Mouse (Mus musculus): ENCODE data around the gene Myo19. TPM values are rescaled to one million over a fixed set of nuclear protein-coding genes. Genes with fewer than 3 reads are reported as not detected.

The Myo19 gene
- 6.8 and 7.7 TPM in 2 replicates for polyA plus RNA-seq (2015; fragmentation: Nextera tagmentation; extraction: Ambion mirVana)

DNA sequence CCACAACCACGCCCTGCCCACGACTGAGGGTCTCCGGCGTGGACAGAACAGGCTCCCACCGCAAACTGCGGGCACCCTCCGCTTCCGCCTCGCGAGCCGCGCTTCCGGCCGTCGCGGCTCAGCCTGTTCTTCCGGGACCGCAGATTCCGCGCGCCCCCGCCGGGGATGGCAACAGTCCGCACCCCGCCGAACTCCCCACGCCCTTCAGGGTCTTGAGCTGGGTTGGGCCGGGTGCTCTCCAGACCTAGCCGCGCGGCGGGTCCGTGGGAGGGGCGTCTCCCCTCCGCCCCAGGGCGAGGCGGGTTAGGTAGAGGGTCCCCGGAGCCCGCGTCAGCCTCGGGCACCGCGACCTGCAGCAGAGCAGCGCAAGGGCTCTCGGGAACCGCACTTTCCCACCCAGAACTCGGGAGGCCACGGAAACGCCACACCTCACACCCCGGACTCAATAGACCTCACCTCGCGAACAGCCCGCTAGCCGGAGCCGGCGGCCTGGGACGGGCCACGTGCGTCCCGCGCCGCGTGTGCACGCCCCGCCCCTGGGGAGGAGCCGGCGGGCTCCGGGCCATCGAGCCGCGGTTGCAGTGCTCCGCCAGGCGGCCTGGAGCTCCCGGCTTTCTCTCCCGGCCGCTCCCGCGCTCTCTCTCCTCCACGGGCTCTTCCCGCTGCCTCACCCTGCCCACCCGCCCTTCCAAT, at the start of gene Myo19, which contains the start of gene Pigw:
Gene Myo19, plus strand, starts transcription at position 377 of the 693 bp plus-strand sequence.
Gene Pigw, minus strand, starts transcription at position 514 of the 693 bp plus-strand sequence.
- Histone ChIP-seq H3K4me2 (peak within 1 kb of the TSS; percentile 94), H3K27me3 (no peaks in the 10 kb centered on the region), H3K4me3 (peak within 1 kb of the TSS; percentile 82), H3K36me3 (peaks cover 4% of the 10 kb centered on the region), H3K9me3 (no peaks in the 10 kb centered on the region), H3K27ac (replicated peaks) (peak within 1 kb of the TSS; percentile 91), H3K4me1 (replicated peaks) (peaks cover 19% of the 10 kb centered on the region), H3K9ac (peak within 1 kb of the TSS; percentile 88)
- WGBS, result under 1% methylated on average over 78 of the region's 81 CpGs
- ATAC-seq (ENCODE audit: low FRiP score, low read depth), result peak; percentile 95

DNA sequence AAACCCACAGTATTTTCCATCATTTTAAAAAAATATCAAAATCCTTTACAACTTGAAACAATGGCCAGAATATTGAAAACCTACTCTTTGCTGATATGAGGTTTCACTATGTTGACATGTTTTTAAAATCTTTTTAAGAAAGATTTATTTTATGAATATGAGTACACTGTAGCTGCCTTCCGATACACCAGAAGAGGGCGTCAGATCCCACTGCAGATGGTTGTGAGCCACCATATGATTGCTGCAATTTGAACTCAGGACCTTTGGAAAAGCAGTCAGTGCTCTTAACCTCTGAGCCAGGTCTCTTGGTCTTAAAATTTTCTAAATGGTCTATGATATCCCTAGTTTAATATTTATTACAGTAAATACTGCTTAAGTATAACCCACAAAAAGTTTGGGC, 40.6 kb upstream of the Myo19 start:
- Histone ChIP-seq H3K27ac (replicated peaks) (no peak overlapping the region), H3K4me2 (no peak overlapping the region), H3K9ac (no peak overlapping the region), H3K4me3 (no peak overlapping the region), H3K27me3 (no peaks in the 10 kb centered on the region), H3K36me3 (peaks cover 62% of the 10 kb centered on the region), H3K9me3 (no peaks in the 10 kb centered on the region), H3K4me1 (replicated peaks) (no peaks in the 10 kb centered on the region)
- no peak for ATAC-seq (ENCODE audit: low FRiP score, low read depth)
- WGBS, result 99% methylated on average over 2 of the region's 2 CpGs

DNA sequence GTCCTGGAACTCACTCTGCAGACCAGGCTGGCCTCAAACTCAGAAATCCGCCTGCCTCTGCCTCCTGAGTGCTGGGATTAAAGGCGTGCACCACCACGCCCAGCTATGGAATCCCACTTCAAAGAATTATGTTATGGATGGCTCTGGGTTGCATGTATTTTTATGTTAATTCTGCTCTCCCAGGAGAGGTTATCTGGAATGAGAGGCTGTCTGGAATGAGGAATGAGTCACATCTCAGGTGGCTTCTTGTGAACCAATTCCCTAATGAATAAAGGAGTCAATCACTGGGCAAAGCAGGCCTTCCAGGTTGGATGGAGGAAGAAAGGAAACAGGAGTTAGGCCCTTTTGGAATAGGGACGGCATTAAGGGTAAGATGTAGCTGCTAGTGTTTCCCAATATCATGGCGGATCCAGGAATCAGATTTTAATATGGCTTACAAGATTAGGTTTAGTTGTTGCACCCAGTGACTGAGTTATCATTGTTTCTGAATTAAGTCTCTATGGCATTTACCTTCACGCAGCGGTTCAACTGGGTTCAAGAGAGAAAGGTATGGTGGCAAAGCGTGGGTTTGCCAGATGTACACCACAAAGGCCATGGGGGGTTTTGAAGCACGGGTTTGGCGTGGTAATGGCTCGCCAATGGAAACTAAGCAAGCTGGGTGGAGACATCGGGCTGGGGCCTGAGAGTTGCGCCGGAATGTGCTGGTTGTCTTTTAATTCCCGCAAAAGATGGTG, 33.0 kb upstream of the Myo19 start:
- Histone ChIP-seq H3K9me3 (no peaks in the 10 kb centered on the region), H3K4me2 (no peak overlapping the region), H3K4me3 (no peak overlapping the region), H3K27me3 (no peaks in the 10 kb centered on the region), H3K27ac (replicated peaks) (no peak overlapping the region), H3K36me3 (peaks cover 52% of the 10 kb centered on the region), H3K4me1 (replicated peaks) (no peaks in the 10 kb centered on the region), H3K9ac (no peak overlapping the region)
- WGBS, result 96% methylated on average over 15 of the region's 15 CpGs
- ATAC-seq (ENCODE audit: low FRiP score, low read depth), result no peak

DNA sequence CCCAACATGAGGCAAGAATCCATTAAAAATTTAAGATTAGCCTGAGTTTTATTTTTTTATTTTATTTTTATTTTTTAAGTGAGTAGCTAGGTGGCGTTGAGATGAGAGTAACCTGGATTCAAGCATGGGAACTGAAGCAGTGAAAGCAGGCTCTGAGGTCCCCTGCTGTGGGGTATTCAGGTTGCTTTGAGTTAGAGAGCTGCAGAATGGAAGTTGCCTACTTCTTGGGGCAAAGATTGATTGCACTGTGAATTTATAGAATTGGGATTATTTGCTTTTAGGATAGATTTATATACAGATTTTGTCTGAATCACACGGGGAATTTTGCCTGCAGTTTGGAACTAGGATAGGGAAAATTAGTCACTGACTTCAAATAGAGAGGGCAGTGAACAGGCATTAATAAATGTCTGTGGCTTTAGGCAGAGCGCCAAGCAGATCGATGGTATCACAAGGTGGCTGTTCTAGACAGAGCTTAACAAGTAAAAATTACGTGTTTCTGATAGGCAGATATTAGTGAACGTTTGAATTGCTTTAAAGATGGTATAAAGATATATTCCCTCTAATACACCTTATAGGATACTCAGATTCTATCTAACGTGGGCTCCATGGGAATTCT, 32.4 kb upstream of the Myo19 start:
- Histone ChIP-seq H3K4me2 (no peak overlapping the region), H3K9ac (no peak overlapping the region), H3K9me3 (no peaks in the 10 kb centered on the region), H3K4me1 (replicated peaks) (no peaks in the 10 kb centered on the region), H3K27ac (replicated peaks) (no peak overlapping the region), H3K4me3 (no peak overlapping the region), H3K36me3 (peaks cover 57% of the 10 kb centered on the region), H3K27me3 (no peaks in the 10 kb centered on the region)
- WGBS, result 79% methylated on average over 7 of the region's 7 CpGs
- ATAC-seq (ENCODE audit: low FRiP score, low read depth), result no peak

DNA sequence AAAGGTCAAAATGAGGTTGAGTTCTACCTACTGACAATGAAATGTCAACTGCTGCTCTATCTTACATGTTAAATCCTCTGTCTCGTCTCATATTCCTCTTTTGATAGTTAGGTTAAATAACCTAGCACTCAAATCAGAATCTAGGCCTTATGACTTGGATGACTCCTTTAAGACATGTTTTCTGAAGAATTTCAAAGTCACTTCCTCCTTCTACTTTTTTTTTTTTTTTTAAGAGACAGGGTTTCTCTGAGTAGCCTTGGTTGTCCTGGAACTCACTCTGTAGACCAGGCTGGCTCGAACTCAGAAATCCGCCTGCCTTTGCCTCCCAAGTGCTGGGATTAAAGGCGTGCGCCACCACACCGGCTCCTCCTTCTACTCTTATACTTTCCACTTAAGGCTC, 24.7 kb upstream of the Myo19 start:
- H3K9ac ChIP-seq, result no peak overlapping the region
- peaks cover 63% of the 10 kb centered on the region for H3K36me3 ChIP-seq
- H3K4me3 ChIP-seq, result no peak overlapping the region
- no peak overlapping the region for H3K4me2 ChIP-seq
- WGBS, result 95% methylated on average over 6 of the region's 6 CpGs
- H3K27ac ChIP-seq (replicated peaks), result no peak overlapping the region
- H3K4me1 ChIP-seq (replicated peaks), result no peaks in the 10 kb centered on the region
- no peaks in the 10 kb centered on the region for H3K27me3 ChIP-seq
- no peak for ATAC-seq (ENCODE audit: low FRiP score, low read depth)
- no peaks in the 10 kb centered on the region for H3K9me3 ChIP-seq

DNA sequence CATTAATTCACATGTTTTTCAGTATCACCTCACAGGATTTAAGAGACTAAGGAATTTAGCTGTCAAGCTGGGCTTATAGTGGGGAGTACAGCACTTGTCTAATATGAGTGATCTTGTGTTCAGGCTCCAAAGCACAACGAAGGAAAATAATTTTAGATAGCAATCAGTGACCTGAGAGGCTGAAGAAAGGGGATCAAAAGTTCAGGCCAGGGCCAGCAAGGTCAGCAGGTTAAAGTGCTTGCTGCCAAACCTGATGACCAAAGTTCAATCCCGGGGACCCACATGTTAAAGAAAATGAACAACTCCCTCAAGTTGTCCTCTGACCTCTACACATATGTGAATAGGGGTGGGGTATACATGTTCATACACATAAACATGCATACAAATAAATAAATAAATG, 14.7 kb upstream of the Myo19 start:
- no peak overlapping the region for H3K4me2 ChIP-seq
- no peaks in the 10 kb centered on the region for H3K27me3 ChIP-seq
- H3K4me3 ChIP-seq, result no peak overlapping the region
- H3K9me3 ChIP-seq, result no peaks in the 10 kb centered on the region
- ATAC-seq (ENCODE audit: low FRiP score, low read depth), result no peak
- peaks cover 5% of the 10 kb centered on the region for H3K36me3 ChIP-seq
- peaks cover 28% of the 10 kb centered on the region for H3K4me1 ChIP-seq (replicated peaks)
- 83% methylated on average over 2 of the region's 2 CpGs for WGBS
- no peak overlapping the region for H3K9ac ChIP-seq
- no peak overlapping the region for H3K27ac ChIP-seq (replicated peaks)

DNA sequence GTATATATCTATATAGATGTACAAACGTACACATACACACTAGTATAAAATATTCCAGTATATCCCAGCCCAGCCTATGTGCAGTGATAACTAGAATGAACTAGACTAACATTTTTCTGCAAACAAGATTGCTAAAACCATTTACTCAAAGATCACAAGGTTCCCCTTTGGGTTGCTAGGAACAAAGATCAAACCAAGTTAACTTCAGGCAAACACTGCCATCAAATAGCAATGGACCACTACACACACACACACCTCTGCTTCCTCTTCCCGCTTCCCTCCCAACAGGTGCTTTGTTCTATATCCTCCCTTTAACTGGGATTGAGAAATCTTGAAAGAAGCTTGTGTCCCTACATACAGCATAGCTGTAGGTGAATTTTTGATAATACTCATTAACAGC, 12.4 kb upstream of the Myo19 start:
- Histone ChIP-seq H3K36me3 (no peaks in the 10 kb centered on the region), H3K27me3 (no peaks in the 10 kb centered on the region), H3K4me3 (no peak overlapping the region), H3K9ac (no peak overlapping the region), H3K27ac (replicated peaks) (no peak overlapping the region), H3K4me1 (replicated peaks) (peaks cover 34% of the 10 kb centered on the region), H3K4me2 (peak overlapping the region; percentile 28; the same call in 1 of the 2 replicates), H3K9me3 (no peaks in the 10 kb centered on the region)
- WGBS, result 93% methylated on average over 2 of the region's 2 CpGs
- no peak for ATAC-seq (ENCODE audit: low FRiP score, low read depth)

DNA sequence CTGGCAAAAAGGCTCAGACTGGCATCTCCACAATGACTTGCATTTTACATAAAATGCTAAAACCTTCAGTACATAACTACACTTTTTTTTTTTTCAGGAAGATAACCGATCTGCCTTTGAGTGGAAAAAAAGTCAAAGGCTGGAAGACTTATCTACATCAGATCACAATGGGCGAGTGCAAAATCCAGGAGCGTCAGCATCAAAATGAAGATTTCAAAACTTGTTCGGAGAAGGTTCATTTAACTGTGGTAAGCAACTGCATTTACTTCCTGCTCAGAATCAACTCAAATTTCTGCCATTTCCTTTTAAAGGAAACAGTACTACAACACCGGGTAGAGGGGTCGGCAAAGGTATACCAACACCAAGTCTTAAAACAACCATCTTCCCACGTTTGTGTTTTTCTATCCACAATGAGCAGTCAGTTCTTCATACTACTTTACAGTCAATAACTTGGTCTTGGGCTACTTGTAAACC, 11.1 kb upstream of the Myo19 start:
- Histone ChIP-seq H3K4me3 (peak overlapping the region; percentile 88), H3K36me3 (no peaks in the 10 kb centered on the region), H3K27me3 (no peaks in the 10 kb centered on the region), H3K4me2 (peak overlapping the region; percentile 83), H3K4me1 (replicated peaks) (peaks cover 34% of the 10 kb centered on the region), H3K27ac (replicated peaks) (peak overlapping the region; percentile 100), H3K9me3 (no peaks in the 10 kb centered on the region), H3K9ac (peak overlapping the region; percentile 85)
- WGBS, result 16% methylated on average over 7 of the region's 7 CpGs
- no peak for ATAC-seq (ENCODE audit: low FRiP score, low read depth)

DNA sequence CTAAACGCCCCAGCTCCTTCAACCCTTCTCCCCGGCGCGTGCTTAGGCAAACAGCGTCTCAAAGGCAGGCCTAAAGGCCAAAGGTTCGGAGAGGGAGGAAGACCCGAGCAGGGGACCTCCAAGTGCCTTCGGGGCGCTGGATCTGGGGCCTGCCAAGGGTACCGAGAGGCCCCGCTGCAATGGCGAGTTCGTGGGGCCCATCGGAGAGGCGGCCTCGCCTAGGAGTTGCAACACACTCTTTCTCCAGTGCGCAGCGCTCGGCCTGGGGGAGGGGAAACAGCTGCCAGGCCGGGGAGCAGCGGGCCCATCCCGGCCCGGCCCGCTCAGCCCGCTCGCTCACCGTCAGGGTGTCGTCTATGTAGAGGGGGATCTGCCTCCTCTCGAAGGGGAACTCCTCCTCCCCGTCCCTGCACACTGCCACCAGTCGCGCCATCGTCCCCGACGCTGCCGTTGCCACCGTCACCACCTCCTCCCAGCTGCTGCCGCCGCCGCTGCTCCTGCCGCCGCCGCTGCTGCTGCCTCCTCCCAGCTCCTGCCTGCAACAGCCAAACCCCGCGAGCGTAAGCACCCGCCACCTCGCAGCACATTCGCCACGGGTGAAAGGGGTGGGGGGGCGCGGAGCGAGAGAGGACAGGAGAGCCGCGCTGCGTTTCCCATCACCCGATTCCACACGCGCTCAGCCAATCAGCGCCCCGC, 10.3 kb upstream of the Myo19 start:
- ATAC-seq (ENCODE audit: low FRiP score, low read depth), result peak; percentile 84
- Histone ChIP-seq H3K9ac (peak overlapping the region; percentile 85), H3K9me3 (no peaks in the 10 kb centered on the region), H3K27ac (replicated peaks) (peak overlapping the region; percentile 100), H3K4me2 (peak overlapping the region; percentile 83), H3K4me3 (peak overlapping the region; percentile 88), H3K36me3 (no peaks in the 10 kb centered on the region), H3K27me3 (no peaks in the 10 kb centered on the region), H3K4me1 (replicated peaks) (peaks cover 34% of the 10 kb centered on the region)
- 0% methylated on average over 59 of the region's 61 CpGs for whole genome bisulfite sequencing

DNA sequence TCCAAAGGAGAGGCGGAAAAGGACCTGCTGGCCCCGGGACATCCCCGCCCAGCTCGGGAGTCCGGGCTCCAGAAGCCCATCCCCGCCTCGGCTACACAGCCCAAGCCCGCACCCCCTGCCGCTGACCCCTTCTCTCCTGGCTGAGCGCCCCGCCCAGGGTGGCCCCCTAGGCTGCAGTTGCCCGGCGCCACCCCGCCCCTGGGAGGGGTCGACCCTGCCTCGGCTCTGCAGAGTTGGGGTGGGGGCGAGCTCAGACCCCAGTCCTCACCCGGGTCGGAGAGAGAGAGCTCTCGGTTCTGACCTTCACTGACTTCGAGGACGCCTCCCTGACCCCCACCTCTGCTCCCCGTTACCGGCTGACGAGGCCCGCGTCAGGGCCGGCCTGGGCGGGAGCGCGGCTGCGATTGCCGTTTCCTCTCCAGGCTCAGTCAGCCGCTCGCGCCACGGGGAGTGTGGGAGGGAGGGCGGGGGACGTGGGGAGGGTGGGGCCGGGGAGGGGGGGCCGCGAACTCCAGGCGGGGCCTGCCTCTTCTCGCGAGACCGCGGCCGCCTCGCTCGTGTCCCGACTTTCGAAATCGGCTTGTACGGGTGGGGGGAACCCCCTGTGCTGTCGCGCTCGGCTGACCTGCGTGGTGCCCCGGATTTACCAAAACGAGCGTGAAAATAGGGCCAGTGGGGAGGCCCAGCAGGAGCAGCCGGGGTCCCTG, 9.5 kb upstream of the Myo19 start, which contains the start of gene Ggnbp2:
Gene Ggnbp2, minus strand, starts transcription at position 481 of the 707 bp plus-strand sequence.
- WGBS, result under 1% methylated on average over 47 of the region's 62 CpGs
- Histone ChIP-seq H3K9me3 (no peaks in the 10 kb centered on the region), H3K27me3 (no peaks in the 10 kb centered on the region), H3K27ac (replicated peaks) (peak within 1 kb of the TSS; percentile 100), H3K4me3 (peak within 1 kb of the TSS; percentile 88), H3K4me1 (replicated peaks) (peaks cover 31% of the 10 kb centered on the region), H3K9ac (peak within 1 kb of the TSS; percentile 95), H3K4me2 (peak within 1 kb of the TSS; percentile 83), H3K36me3 (no peaks in the 10 kb centered on the region)
- peak; percentile 90 for ATAC-seq (ENCODE audit: low FRiP score, low read depth)

DNA sequence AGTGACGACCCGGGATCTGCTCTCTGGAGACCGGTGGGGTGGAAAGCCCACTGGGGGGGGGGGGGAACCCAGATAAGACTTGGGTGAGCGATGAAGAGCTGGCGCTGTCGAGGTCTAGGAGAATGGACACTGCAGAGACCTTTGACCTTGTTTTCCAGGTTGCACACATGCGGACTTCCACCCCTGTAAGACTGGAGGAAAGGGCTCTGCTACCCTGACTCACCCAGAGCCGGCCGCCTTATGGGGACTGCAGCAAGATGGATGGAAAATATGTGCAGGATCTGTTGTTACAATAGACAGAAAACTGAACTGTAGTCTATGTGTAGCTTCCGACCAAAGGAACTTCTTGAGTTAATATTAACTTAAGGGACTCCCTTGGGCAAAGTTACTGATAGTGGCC, 8.9 kb upstream of the Myo19 start:
- peak overlapping the region; percentile 100 for H3K27ac ChIP-seq (replicated peaks)
- H3K9ac ChIP-seq, result peak overlapping the region; percentile 95
- peak overlapping the region; percentile 66 for H3K4me2 ChIP-seq
- H3K4me1 ChIP-seq (replicated peaks), result peaks cover 28% of the 10 kb centered on the region
- H3K9me3 ChIP-seq, result no peaks in the 10 kb centered on the region
- under 1% methylated on average over 10 of the region's 10 CpGs for WGBS
- ATAC-seq (ENCODE audit: low FRiP score, low read depth), result peak; percentile 43; the same call in 1 of the 2 replicates
- peak overlapping the region; percentile 88 for H3K4me3 ChIP-seq
- no peaks in the 10 kb centered on the region for H3K36me3 ChIP-seq
- H3K27me3 ChIP-seq, result no peaks in the 10 kb centered on the region

Measured in hindbrain, embryonic 15.5 days (tissue).